Mouse (Mus musculus): ENCODE results near the gene St14.

- TF ChIP-seq GATA1 (IDR thresholded peaks at IDR 0.05; ENCODE audit: borderline replicate concordance, low read length) (no peak), FLI1 (IDR thresholded peaks at IDR 0.05; ENCODE audit: low read length) (no peak)
Observed at GRCm38 (mm10) chr9:31058723-31059122, 72.9 kb downstream of the St14 start.
